In the genomic region with DNA sequence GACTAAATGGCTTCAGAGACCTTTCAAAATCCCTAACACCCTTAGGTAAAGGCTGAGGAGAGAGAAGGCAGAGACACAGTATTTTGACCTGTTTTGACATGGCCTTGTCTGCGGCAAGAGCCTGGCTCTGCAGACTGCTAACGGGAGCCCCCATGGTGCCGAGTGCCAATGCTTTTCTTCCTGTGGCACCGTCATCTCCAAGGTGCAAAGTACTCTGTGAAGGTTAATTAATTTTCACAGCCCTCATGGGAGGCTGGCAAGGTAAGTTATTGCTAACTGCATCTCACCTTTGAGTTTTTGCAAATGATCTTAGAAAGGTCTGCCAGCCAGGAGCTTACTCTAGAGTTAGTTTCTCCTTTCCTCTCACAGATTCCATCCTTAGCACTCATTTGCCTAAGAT, we compare ENCODE assay signal across 22 mouse cellular contexts.
"Had no signal": no experiment of that assay in that cellular context is flagged by ENCODE, and none has a peak within 500 bp of the region (broad histone marks: within the 10 kb centered on the region; RNA-seq: fewer than 3 reads in every experiment).

No protein-coding gene starts in this region.

- H3K27me3 ChIP-seq: heart, embryonic 13.5 days; heart, embryonic 15.5 days; hindbrain, embryonic 13.5 days; hindbrain, embryonic 15.5 days; limb, embryonic 15.5 days; liver, embryonic 12.5 days had no signal

- ATAC-seq: forebrain, postnatal 0 days; hindbrain, postnatal 0 days; intestine, embryonic 16.5 days; liver, embryonic 12.5 days had no signal

- H3K36me3 ChIP-seq: heart, embryonic 13.5 days; heart, embryonic 15.5 days; hindbrain, embryonic 13.5 days; hindbrain, embryonic 15.5 days; limb, embryonic 13.5 days; limb, embryonic 15.5 days; liver, embryonic 12.5 days had no signal

- H3K9ac ChIP-seq: forebrain, postnatal 0 days; heart, embryonic 13.5 days; heart, embryonic 15.5 days; hindbrain, embryonic 13.5 days; hindbrain, embryonic 15.5 days; limb, embryonic 13.5 days; limb, embryonic 15.5 days; liver, embryonic 12.5 days; liver, embryonic 14.5 days had no signal

- DNase-seq: forebrain, postnatal 0 days; gastrocnemius, postnatal 14 days; gastrocnemius, postnatal 36 days; heart, adult 11 months; heart, adult 2 months; heart, postnatal 14 days; heart, postnatal 36 days; left cerebral cortex, postnatal 4 days; lung, adult 18-20 months had no signal

- H3K27ac ChIP-seq: heart, adult 2 months; heart, embryonic 13.5 days; heart, embryonic 15.5 days; hindbrain, embryonic 13.5 days; hindbrain, embryonic 15.5 days; hindbrain, postnatal 0 days; kidney, postnatal 0 days; layer of hippocampus, adult 2 months; limb, embryonic 13.5 days; limb, embryonic 15.5 days; liver, embryonic 12.5 days; liver, embryonic 14.5 days had no signal

- H3K9me3 ChIP-seq: heart, embryonic 13.5 days; heart, embryonic 15.5 days; hindbrain, embryonic 13.5 days; hindbrain, embryonic 15.5 days; limb, embryonic 13.5 days; limb, embryonic 15.5 days; liver, embryonic 12.5 days had no signal

- H3K4me3 ChIP-seq: heart, adult 2 months; heart, embryonic 13.5 days; heart, embryonic 15.5 days; hindbrain, embryonic 13.5 days; hindbrain, embryonic 15.5 days; layer of hippocampus, adult 2 months; limb, embryonic 13.5 days; limb, embryonic 15.5 days; liver, embryonic 12.5 days had no signal

- H3K4me1 ChIP-seq: liver, embryonic 12.5 days had no signal

- H3K4me2 ChIP-seq: heart, embryonic 11.5 days; heart, embryonic 13.5 days; heart, embryonic 15.5 days; hindbrain, embryonic 13.5 days; hindbrain, embryonic 15.5 days; limb, embryonic 13.5 days; limb, embryonic 15.5 days; liver, embryonic 12.5 days had no signal
